Mouse (Mus musculus) embryonic facial prominence, embryonic 15.5 days (tissue): ENCODE results near the gene Rad51b. TPM values are rescaled to one million over a fixed set of nuclear protein-coding genes. Genes with fewer than 3 reads are reported as not detected.

ENCODE experiments used
- ATAC-seq: fragments of 200-750 bp; cut with Nextera tagmentation; 2 replicates; pipeline ENCODE4 v1.8.0; 2017; ENCODE audit warnings: low read depth, moderate TSS enrichment; ENCODE audit not compliant: insufficient number of reproducible peaks, low FRiP score, low TSS enrichment
- H3K27ac ChIP-seq: fragments of 300-500 bp; sonication (generic); replicated peaks from 2 replicates; pipeline ENCODE4 v1.5.1; 2015; ENCODE audit warnings: mild to moderate bottlenecking, inconsistent platforms
- H3K27me3 ChIP-seq: fragments of 300-500 bp; sonication (generic); 2 replicates; pipeline ENCODE4 v1.6.1; 2015; ENCODE audit warnings: inconsistent platforms
- H3K36me3 ChIP-seq: fragments of 300-500 bp; sonication (generic); 2 replicates; pipeline ENCODE4 v1.6.1; 2015; ENCODE audit warnings: mild to moderate bottlenecking, inconsistent platforms
- H3K4me1 ChIP-seq: fragments of 300-500 bp; sonication (generic); 2 replicates; pipeline ENCODE4 v1.6.1; 2015; ENCODE audit warnings: inconsistent platforms
- H3K4me2 ChIP-seq: fragments of 300-500 bp; sonication (generic); replicated peaks from 2 replicates; pipeline ENCODE4 v1.6.1; 2015; ENCODE audit warnings: mild to moderate bottlenecking, inconsistent platforms
- H3K4me3 ChIP-seq: fragments of 300-500 bp; sonication (generic); replicated peaks from 2 replicates; pipeline ENCODE4 v1.5.1; 2015; ENCODE audit warnings: mild to moderate bottlenecking, inconsistent platforms
- H3K9ac ChIP-seq: fragments of 300-500 bp; sonication (generic); 2 replicates; pipeline ENCODE4 v1.6.1; 2015; ENCODE audit warnings: inconsistent platforms
- H3K9me3 ChIP-seq: fragments of 300-500 bp; sonication (generic); replicated peaks from 2 replicates; pipeline ENCODE4 v1.6.1; 2016; ENCODE audit warnings: inconsistent platforms
- WGBS: fragments of 180-500 bp; shearing (Covaris S2); methylation state at CpG from one replicate; pipeline ENCODE4 v1.1.7; 2015; 5-methylcytosine and 5-hydroxymethylcytosine counted together
- polyA plus RNA-seq: library from polyadenylated mRNA; unstranded; fragments of >200 nt; fragmentation: Nextera tagmentation; extraction: Ambion mirVana; gene quantifications from 2 replicates; pipeline ENCODE4 v1.2.1, GENCODE M21; 2015

Rad51b gene
- polyA plus RNA-seq, 1 experiment from 2014 or later = 7.3 TPM

DNA sequence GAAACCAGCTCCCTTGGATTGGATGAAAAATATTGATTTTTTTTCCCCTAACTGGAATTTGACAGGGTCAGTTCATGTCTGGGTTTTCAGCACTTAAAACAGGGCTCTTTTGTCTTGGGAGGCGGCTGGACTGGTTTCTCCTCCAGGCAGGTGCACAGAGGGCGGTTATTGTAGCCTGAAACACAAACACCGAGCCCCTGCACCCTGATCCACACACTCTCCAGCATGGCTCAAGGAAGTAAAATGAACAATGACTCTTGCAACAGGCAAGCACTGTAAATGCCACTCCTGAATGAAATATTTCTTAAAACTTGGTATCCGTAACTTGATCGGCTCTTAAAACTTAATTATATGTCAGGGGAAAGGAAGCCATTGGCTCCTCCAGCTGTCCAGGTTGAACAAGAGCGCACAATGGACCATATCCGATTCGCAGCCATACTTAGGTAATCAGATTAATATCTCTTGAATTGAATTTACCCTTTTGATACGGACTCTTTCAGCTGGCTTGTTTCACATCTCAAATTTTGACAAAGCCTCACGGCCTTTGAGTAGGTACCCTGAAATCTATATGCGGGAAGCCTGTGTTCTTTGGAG lies 377.9 kb downstream of the Rad51b start:
- peak; percentile 71 for ATAC-seq
- Histone ChIP-seq H3K27me3 (no peaks in the 10 kb centered on the region), H3K9ac (no peak overlapping the region), H3K27ac (peak overlapping the region; percentile 90), H3K4me2 (peak overlapping the region; percentile 18), H3K36me3 (no peaks in the 10 kb centered on the region), H3K4me3 (no peak overlapping the region), H3K4me1 (peaks cover 41% of the 10 kb centered on the region), H3K9me3 (no peaks in the 10 kb centered on the region)
- 38% methylated on average over 11 of the region's 11 CpGs for WGBS

DNA sequence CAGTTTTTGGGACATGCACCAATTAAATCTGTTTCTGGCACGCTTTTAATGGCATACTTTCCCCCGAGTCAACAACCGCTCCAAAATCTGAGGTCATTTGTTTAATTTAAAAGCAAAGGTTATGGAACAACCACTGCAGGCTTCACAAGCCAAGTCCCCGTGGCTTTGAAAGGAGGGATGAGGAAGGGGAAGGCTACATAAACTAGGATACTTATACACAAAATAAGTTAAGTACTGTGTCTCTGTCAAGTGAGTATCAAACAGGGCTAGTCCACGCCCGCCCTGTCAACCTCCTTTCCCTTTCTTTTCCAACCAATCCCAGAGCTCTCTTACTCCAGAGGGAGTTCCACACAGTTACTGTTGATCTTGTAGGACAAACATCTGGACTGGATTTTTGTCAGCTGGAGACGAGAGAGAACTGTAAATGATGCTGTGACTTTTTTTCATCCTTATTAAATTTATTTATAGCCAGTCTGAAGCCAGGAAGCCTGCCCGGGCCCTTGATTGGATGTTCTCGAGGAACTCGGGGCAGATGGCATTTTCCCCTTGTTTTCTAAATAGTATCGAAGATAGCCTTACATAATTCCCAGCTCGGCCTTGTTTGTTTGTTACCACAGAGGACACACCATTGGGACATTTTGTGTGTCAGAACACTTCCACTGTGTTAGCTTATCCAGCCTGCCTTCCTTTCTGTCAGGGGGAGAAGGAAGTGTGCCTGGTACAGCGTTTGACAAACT lies 378.5 kb downstream of the Rad51b start:
- H3K36me3 ChIP-seq = no peaks in the 10 kb centered on the region
- H3K4me2 ChIP-seq = peak overlapping the region; percentile 18
- H3K4me1 ChIP-seq = peaks cover 48% of the 10 kb centered on the region
- no peaks in the 10 kb centered on the region for H3K27me3 ChIP-seq
- H3K9me3 ChIP-seq = no peaks in the 10 kb centered on the region
- H3K27ac ChIP-seq = peak overlapping the region; percentile 90
- no peak overlapping the region for H3K4me3 ChIP-seq
- WGBS = 19% methylated on average over 13 of the region's 13 CpGs
- ATAC-seq = peak; percentile 86
- no peak overlapping the region for H3K9ac ChIP-seq

DNA sequence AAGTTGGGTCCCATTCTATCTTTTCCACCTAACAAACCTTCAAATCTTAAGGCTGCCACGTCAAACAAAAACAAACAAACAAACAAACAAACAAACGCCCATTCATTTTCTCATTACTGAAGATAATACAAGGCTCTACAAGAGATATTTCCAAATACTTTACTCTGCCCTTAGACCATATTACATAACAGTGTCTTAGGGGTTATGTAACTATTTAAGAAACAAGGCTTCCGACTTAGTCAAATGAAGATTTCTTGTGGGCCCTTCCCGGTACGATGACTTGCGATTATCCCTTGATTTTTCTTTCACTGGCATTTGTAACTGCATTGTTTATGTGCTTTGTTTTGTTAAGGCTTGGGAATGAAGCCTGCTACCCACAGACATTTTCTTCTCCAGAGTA lies 379.2 kb downstream of the Rad51b start:
- no peaks in the 10 kb centered on the region for H3K9me3 ChIP-seq
- H3K4me2 ChIP-seq = 0 out of 2 replicates have a peak overlapping the region, but pooled peaks have one; percentile 18
- H3K27ac ChIP-seq = peak overlapping the region; percentile 90
- no peak overlapping the region for H3K9ac ChIP-seq
- H3K4me3 ChIP-seq = no peak overlapping the region
- H3K36me3 ChIP-seq = no peaks in the 10 kb centered on the region
- no peak for ATAC-seq
- H3K4me1 ChIP-seq = peaks cover 54% of the 10 kb centered on the region
- 49% methylated on average over 6 of the region's 6 CpGs for WGBS
- no peaks in the 10 kb centered on the region for H3K27me3 ChIP-seq

DNA sequence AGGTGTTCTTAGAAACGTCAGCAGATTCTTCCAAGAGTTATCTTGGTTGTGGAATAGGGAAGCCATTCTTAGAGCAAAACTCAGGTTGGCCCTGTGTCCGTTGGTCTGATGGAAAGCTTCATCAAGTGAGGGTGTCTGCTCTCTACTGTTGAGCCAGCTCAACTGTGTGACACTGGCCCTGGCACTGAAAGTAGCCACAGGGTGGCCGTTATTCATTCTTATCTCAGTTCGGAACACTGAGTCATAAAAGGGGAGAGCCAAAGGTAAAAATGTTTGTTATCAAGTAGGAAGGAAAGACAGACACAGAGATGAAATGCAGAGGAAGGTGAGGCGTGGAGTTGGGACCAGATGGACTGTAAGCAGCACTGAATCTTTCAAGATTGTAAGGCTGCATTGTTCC lies 379.8 kb downstream of the Rad51b start:
- no peak overlapping the region for H3K4me3 ChIP-seq
- H3K9me3 ChIP-seq = no peaks in the 10 kb centered on the region
- H3K27ac ChIP-seq = peak overlapping the region; percentile 90
- H3K9ac ChIP-seq = no peak overlapping the region
- H3K27me3 ChIP-seq = no peaks in the 10 kb centered on the region
- no peaks in the 10 kb centered on the region for H3K36me3 ChIP-seq
- WGBS = 73% methylated on average over 5 of the region's 5 CpGs
- ATAC-seq = no peak
- peaks cover 59% of the 10 kb centered on the region for H3K4me1 ChIP-seq
- H3K4me2 ChIP-seq = no peak overlapping the region

DNA sequence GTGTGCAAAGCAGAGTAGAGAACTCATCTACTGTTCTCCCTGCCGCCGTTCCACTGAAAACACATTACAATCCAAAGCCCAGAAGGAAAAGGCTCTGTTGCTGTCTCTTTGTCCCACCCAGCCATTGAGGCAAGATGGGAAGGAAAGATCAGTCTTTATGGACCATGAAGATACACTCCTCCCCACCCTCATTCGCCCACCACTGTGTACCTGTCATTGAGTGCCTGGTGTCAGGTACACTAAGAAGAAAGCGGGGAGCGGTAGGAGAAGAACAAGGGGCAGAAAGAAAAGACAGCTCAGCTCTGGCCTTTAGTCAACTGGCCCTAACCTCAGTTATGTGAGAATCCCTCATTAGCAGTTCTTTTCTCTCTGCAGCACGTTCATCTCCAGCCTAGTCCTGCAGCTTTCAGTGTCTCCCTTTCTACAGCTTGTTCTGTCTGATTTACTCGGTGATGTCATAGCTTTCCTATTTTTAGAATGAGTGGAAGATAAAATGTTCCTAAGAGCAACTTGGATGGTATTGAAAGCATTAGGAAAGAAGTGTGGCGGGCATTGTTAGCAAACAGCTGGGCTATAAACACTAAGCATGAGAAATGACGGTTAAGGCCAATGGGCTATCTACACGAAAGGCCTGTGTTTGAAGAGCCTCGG lies 382.3 kb downstream of the Rad51b start:
- Histone ChIP-seq H3K27ac (peak overlapping the region; percentile 85), H3K4me3 (no peak overlapping the region), H3K4me2 (no peak overlapping the region), H3K4me1 (peaks cover 71% of the 10 kb centered on the region), H3K36me3 (no peaks in the 10 kb centered on the region), H3K27me3 (no peaks in the 10 kb centered on the region), H3K9me3 (no peaks in the 10 kb centered on the region), H3K9ac (no peak overlapping the region)
- 64% methylated on average over 11 of the region's 11 CpGs for WGBS
- ATAC-seq = no peak

DNA sequence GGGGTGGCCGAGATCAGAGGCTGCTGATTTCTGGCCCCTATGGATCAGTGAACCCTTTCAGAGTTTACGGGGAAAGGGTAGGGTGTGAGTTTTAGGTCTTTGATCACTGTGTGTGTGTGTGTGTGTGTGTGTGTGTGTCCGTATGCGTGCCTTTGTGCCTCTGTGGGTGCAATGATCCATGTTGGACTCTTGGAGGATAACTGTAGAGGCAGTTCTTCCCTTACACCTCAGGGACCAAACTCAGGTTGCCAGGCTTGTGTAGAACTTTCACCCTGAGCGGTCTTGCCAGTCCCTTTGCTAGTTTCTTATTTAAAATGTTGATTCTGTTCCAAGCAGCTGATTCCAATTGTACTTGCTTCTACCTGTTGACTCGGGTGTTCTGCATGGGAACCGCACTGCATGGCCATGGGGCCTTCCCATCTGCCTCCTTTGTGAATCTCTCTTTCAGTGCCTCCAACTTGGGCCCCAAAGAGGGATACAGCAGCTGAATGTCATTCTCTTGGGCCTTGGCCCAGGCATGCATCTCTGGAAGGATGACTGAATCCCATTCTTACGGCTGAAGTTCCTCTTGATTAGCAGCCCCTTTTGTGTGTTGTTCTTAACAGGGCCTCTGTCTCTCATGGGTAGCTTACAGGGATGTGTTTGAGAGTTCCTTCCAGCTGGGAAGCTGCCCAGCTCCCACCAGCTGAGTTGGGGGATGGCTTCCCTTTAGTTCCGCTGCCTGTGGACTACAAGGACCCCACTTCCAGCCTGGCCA lies 383.0 kb downstream of the Rad51b start:
- no peaks in the 10 kb centered on the region for H3K9me3 ChIP-seq
- H3K4me1 ChIP-seq = peaks cover 64% of the 10 kb centered on the region
- ATAC-seq = peak; percentile 65
- WGBS = 61% methylated on average over 9 of the region's 9 CpGs
- H3K4me3 ChIP-seq = no peak overlapping the region
- peak overlapping the region; percentile 85 for H3K27ac ChIP-seq
- no peaks in the 10 kb centered on the region for H3K27me3 ChIP-seq
- no peaks in the 10 kb centered on the region for H3K36me3 ChIP-seq
- H3K4me2 ChIP-seq = no peak overlapping the region
- H3K9ac ChIP-seq = no peak overlapping the region

DNA sequence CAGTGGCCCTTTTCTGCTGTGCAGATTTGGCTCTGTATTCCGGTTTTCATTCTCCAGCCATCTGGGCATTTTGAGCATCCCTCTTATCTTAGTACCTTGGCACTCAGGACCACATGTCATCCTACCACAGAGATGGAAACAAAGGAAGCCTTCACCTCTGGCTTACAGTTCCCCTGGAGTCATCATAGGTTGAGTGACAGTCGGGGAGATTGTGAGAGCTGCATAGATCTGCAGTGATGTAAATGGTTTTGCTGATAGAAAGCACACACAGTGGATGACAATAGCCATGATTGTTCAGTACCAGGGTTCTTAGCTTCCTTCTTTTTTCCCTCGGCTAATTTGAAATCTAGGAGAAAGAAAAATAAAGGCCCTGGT lies 383.6 kb downstream of the Rad51b start:
- 48% methylated on average over 3 of the region's 3 CpGs for WGBS
- Histone ChIP-seq H3K4me1 (peaks cover 58% of the 10 kb centered on the region), H3K9ac (no peak overlapping the region), H3K4me3 (no peak overlapping the region), H3K27me3 (no peaks in the 10 kb centered on the region), H3K4me2 (no peak overlapping the region), H3K36me3 (no peaks in the 10 kb centered on the region), H3K9me3 (no peaks in the 10 kb centered on the region), H3K27ac (peak overlapping the region; percentile 85)
- no peak for ATAC-seq

DNA sequence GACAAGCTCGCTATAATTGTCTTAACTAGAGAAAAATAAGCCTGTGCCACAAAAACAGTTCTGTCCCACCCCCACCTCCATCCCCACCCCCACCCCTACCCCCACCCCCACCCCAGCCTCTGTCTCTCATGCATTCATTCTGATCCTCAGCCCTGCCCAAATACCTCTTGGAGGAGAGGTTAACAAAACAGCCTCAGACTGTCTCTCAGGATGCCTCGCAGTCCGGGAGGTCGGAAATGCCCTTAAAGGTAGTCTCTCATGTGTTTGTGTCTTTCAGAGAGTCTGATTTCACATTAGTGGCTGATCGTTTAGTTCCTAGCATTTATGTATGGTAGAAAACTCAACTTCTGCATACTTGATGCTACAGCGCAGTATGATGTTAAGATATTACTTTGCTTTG lies 384.5 kb downstream of the Rad51b start:
- Histone ChIP-seq H3K4me3 (no peak overlapping the region), H3K27ac (peak overlapping the region; percentile 85; the same call in 1 of the 2 replicates), H3K4me1 (peaks cover 55% of the 10 kb centered on the region), H3K36me3 (no peaks in the 10 kb centered on the region), H3K4me2 (no peak overlapping the region), H3K27me3 (no peaks in the 10 kb centered on the region), H3K9ac (no peak overlapping the region), H3K9me3 (no peaks in the 10 kb centered on the region)
- WGBS = 46% methylated on average over 6 of the region's 6 CpGs
- ATAC-seq = no peak

DNA sequence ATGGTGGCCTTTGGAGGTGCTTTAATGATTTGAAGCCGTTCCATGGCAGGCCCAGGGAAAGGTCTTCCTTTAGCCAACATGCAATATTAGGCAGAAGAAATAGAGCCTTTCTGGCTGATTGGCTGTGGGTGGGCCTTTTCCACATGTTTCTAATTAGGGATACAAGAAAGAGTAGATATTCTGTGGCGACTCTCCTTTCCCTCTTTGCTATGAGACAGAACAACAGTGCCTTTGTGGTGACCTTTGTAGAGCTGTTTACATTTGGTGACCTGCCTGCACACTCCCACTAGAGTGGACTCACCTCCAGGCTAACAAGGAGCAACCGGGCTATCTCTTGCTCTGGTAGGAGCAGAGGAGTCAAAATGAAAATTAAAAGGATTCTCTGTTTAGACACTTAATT lies 386.3 kb downstream of the Rad51b start:
- no peaks in the 10 kb centered on the region for H3K9me3 ChIP-seq
- H3K36me3 ChIP-seq = no peaks in the 10 kb centered on the region
- WGBS = 22% methylated on average over 3 of the region's 3 CpGs
- no peak overlapping the region for H3K4me2 ChIP-seq
- H3K27me3 ChIP-seq = no peaks in the 10 kb centered on the region
- H3K4me1 ChIP-seq = peaks cover 62% of the 10 kb centered on the region
- no peak overlapping the region for H3K9ac ChIP-seq
- ATAC-seq = no peak
- H3K27ac ChIP-seq = peak overlapping the region; percentile 67
- no peak overlapping the region for H3K4me3 ChIP-seq

DNA sequence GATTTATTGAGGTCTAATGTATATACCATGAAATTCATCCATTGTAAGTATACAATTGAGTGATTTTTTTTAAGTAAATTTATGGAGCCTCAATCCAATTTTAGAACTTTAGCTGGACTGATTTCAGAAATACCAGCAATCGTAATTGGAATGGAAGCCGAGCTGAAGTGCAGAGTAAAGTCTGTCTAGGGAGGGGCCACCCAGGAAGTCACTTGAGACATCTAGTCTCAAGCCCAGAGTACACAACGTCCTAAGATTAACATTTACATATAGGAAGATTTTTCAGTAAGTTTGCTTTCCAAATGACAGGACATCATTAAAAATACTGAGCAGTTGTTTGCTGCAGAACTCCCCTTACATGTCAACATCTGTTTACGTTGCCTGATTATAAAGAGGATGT lies 386.7 kb downstream of the Rad51b start:
- no peak for ATAC-seq
- Histone ChIP-seq H3K4me3 (no peak overlapping the region), H3K27ac (peak overlapping the region; percentile 67), H3K36me3 (no peaks in the 10 kb centered on the region), H3K27me3 (no peaks in the 10 kb centered on the region), H3K9ac (no peak overlapping the region), H3K4me2 (no peak overlapping the region), H3K4me1 (peaks cover 61% of the 10 kb centered on the region), H3K9me3 (no peaks in the 10 kb centered on the region)
- 25% methylated on average over 4 of the region's 4 CpGs for WGBS

DNA sequence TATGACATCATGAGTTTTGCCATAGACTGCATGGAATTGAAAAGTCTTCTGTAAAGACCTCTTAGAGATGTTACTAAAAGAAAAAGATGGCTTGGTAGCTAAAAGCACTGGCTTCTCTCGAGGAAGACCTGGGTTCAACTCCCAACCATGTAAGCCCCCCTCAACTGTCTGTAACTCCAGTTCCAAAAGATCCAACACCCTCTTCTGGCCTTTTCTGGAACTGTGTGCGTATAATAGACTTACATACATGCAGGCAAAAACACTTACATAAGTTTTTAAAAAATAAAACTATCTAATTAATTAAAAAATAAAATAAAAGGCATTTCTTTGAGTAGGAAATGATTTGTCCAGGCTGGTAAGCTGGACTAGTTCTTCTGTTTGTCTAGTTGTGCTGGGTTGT lies 387.3 kb downstream of the Rad51b start:
- H3K4me1 ChIP-seq = peaks cover 55% of the 10 kb centered on the region
- 85% methylated on average over 2 of the region's 2 CpGs for WGBS
- no peaks in the 10 kb centered on the region for H3K9me3 ChIP-seq
- H3K36me3 ChIP-seq = no peaks in the 10 kb centered on the region
- H3K4me3 ChIP-seq = no peak overlapping the region
- no peak overlapping the region for H3K4me2 ChIP-seq
- H3K27ac ChIP-seq = peak overlapping the region; percentile 35
- H3K9ac ChIP-seq = no peak overlapping the region
- ATAC-seq = no peak
- no peaks in the 10 kb centered on the region for H3K27me3 ChIP-seq
